Mouse (Mus musculus): Measurements from ENCODE around the gene Wnt3. TPM values are rescaled to one million over a fixed set of nuclear protein-coding genes. Genes with fewer than 3 reads are reported as not detected.

Gene Wnt3
- polyA plus RNA-seq, 1 experiment from 2014 or later = 6.6 TPM

GRCm38 (mm10) chr11:103858760-103859159, 84.8 kb downstream of the Wnt3 start:
- Histone ChIP-seq H3K4me3 (replicated peaks) (no peak overlapping the region), H3K27ac (no peak overlapping the region), H3K9me3 (no peaks in the 10 kb centered on the region), H3K9ac (no peak overlapping the region), H3K27me3 (0 out of 2 replicates have a peak, but pooled peaks cover under 1% of the 10 kb centered on the region), H3K4me2 (no peak overlapping the region), H3K36me3 (replicated peaks) (peaks cover 40% of the 10 kb centered on the region), H3K4me1 (peaks cover 23% of the 10 kb centered on the region)
- 63% methylated on average over 5 of the region's 5 CpGs for WGBS
- ATAC-seq (ENCODE audit: low FRiP score) = no peak

DNA sequence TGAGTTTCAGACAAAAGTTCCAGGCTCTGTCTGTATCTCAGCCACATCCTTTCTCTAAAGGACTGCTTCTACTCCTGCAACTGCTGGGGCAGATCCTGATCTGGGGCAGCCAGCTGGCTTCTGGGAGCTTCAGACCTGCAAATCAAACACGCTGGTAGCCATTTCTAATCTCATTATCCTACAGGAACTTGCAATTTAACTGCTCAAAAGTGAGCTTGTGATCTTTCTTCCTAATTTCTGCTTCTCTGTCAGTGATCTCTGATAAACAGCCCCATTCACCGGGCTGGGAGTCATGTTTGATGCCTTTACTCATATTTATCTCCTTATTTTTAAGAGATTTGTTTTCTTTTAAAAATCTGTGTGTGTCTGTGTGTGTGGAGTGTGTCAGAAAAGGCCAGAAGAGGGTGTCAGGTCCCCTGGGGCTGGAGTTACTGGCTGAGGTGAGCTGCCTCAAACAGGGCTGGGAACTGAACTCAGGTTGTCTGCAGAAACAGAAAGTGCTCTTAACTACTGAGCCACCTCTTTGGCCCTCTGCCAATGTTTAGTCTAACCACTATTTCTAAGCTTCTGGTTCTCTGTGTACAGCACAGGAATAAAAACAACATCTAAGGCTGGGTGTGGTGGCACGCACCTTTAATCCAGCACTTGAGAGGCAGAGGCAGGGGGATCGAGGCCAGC, 86.1 kb downstream of the Wnt3 start:
- Histone ChIP-seq H3K36me3 (replicated peaks) (peaks cover 40% of the 10 kb centered on the region), H3K9ac (no peak overlapping the region), H3K4me2 (no peak overlapping the region), H3K9me3 (no peaks in the 10 kb centered on the region), H3K27ac (0 out of 2 replicates have a peak overlapping the region, but pooled peaks have one; percentile 46), H3K4me1 (peaks cover 16% of the 10 kb centered on the region), H3K4me3 (replicated peaks) (no peak overlapping the region), H3K27me3 (no peaks in the 10 kb centered on the region)
- no peak for ATAC-seq (ENCODE audit: low FRiP score)
- 67% methylated on average over 4 of the region's 4 CpGs for WGBS

GRCm38 (mm10) chr11:103862951-103863350, 89.0 kb downstream of the Wnt3 start:
- Histone ChIP-seq H3K4me2 (no peak overlapping the region), H3K4me1 (peaks cover 13% of the 10 kb centered on the region), H3K9me3 (no peaks in the 10 kb centered on the region), H3K27ac (no peak overlapping the region), H3K36me3 (replicated peaks) (peaks cover 36% of the 10 kb centered on the region), H3K27me3 (no peaks in the 10 kb centered on the region), H3K9ac (no peak overlapping the region), H3K4me3 (replicated peaks) (no peak overlapping the region)
- no peak for ATAC-seq (ENCODE audit: low FRiP score)
- 87% methylated on average over 8 of the region's 8 CpGs for WGBS

DNA sequence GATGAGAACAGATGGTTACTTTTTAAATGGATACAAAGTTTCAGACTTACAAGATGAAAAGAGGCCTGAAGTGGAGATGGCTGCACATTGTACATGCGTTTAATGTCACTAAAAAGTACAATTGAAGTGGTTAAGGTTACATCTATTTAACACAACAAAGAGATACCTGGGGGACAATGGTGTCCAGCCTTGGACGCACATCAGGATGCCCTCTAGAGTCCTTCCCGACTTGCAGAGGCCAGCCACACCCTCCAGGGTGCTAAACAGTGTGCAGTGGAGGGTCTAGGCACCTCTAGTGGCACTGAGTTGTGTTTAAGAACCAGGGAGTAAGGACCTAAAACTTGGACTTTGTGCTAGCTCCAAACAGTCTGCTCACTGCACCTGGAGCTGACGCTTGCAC, 90.5 kb downstream of the Wnt3 start:
- no peak for ATAC-seq (ENCODE audit: low FRiP score)
- H3K9me3 ChIP-seq = no peaks in the 10 kb centered on the region
- H3K27ac ChIP-seq = no peak overlapping the region
- H3K4me2 ChIP-seq = no peak overlapping the region
- WGBS = 89% methylated on average over 4 of the region's 4 CpGs
- H3K27me3 ChIP-seq = no peaks in the 10 kb centered on the region
- peaks cover 9% of the 10 kb centered on the region for H3K4me1 ChIP-seq
- H3K36me3 ChIP-seq (replicated peaks) = peaks cover 28% of the 10 kb centered on the region
- no peak overlapping the region for H3K9ac ChIP-seq
- no peak overlapping the region for H3K4me3 ChIP-seq (replicated peaks)

DNA sequence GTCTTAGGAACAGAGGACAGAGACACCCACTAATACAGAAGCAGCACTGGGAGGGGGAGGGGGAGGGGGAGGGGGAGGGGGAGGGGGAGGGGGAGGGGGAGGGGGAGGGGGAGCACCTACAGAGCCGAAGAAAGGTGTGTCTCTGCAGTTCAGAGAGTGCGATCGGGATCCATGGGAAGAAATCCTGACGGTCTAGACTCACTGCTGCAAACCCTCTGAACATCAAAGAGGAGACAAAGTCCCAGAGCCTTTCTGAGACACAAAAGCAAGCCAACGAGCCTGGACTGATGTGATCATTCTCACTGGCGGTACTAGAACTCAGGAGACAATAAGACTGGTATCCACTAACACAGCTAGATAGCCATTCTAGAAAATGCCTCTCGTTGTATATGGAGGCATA, 91.4 kb downstream of the Wnt3 start:
- H3K9me3 ChIP-seq = no peaks in the 10 kb centered on the region
- H3K4me2 ChIP-seq = no peak overlapping the region
- H3K4me1 ChIP-seq = peaks cover 1% of the 10 kb centered on the region; the same call in 1 of the 2 replicates
- H3K36me3 ChIP-seq (replicated peaks) = peaks cover 23% of the 10 kb centered on the region
- ATAC-seq (ENCODE audit: low FRiP score) = no peak
- no peak overlapping the region for H3K9ac ChIP-seq
- no peaks in the 10 kb centered on the region for H3K27me3 ChIP-seq
- WGBS = 57% methylated on average over 7 of the region's 7 CpGs
- H3K27ac ChIP-seq = no peak overlapping the region
- H3K4me3 ChIP-seq (replicated peaks) = no peak overlapping the region

Other genes with a start within 250 kb of the Wnt3 start
- gene Gm884, start 153.0 kb upstream of the Wnt3 start, polyA plus RNA-seq (2016; fragmentation: Nextera tagmentation; extraction: Ambion mirVana) = not detected in 2 replicates
- gene Lyzl6, start 135.3 kb upstream of the Wnt3 start, polyA plus RNA-seq (2016; fragmentation: Nextera tagmentation; extraction: Ambion mirVana) = not detected in 2 replicates
- gene Rprml, start 124.6 kb upstream of the Wnt3 start, polyA plus RNA-seq (2016; fragmentation: Nextera tagmentation; extraction: Ambion mirVana) = not detected in 2 replicates
- 95.2 and 95.4 TPM in 2 replicates for gene Gosr2, start 76.3 kb upstream of the Wnt3 start, polyA plus RNA-seq (2016; fragmentation: Nextera tagmentation; extraction: Ambion mirVana)
- gene Wnt9b, start 24.3 kb upstream of the Wnt3 start, polyA plus RNA-seq (2016; fragmentation: Nextera tagmentation; extraction: Ambion mirVana) = 0.40 and 0.69 TPM in 2 replicates
- gene Nsf, start 179.9 kb downstream of the Wnt3 start, polyA plus RNA-seq (2016; fragmentation: Nextera tagmentation; extraction: Ambion mirVana) = 69.1 and 78.0 TPM in 2 replicates
- 134 and 141 TPM in 2 replicates for gene Arf2, start 192.6 kb downstream of the Wnt3 start, polyA plus RNA-seq (2016; fragmentation: Nextera tagmentation; extraction: Ambion mirVana)

Data from forebrain, embryonic 12.5 days (tissue).